Mouse (Mus musculus) adrenal gland, adult 18-20 months (tissue): ENCODE results near the gene Gm43552. TPM values are rescaled to one million over a fixed set of nuclear protein-coding genes. Genes with fewer than 3 reads are reported as not detected.
"Not testable (repeated sequence)": the region's sequence is repeated elsewhere in the genome, so short reads cannot be mapped to it uniquely, and the experiment has no call there.

Experiments used
- DNase-seq, 2 experiments: peaks; one replicate each; pipeline ENCODE4 v3.0.0; 2021 to 2022; ENCODE audit warnings: low spot score in 2 of 2
- total RNA-seq, 2 experiments: library from RNA; stranded (reverse); gene quantifications; 1 replicate in 1 of 2; 2 replicates in 1 of 2; pipeline ENCODE4 v1.2.3; 2021

The Gm43552 gene
- total RNA-seq, 2 experiments from 2014 or later = 1.2 TPM; not detected in 1

- DNase-seq = peak; percentile 69 to 71
Measured at GRCm38 (mm10) chr5:65491767-65492715, 592 bp downstream of the Gm43552 start.

- no peak for DNase-seq
Measured at GRCm38 (mm10) chr5:65489830-65490229, 2.8 kb downstream of the Gm43552 start.

GRCm38 (mm10) chr5:65488725-65489124 is 3.9 kb downstream of the Gm43552 start:
- DNase-seq = no peak

- no peak for DNase-seq
Measured at GRCm38 (mm10) chr5:65487381-65487780, 5.3 kb downstream of the Gm43552 start.

GRCm38 (mm10) chr5:65486514-65486913 is 6.1 kb downstream of the Gm43552 start:
- no peak for DNase-seq

- DNase-seq = no peak
Measured at GRCm38 (mm10) chr5:65482996-65483395, 9.6 kb downstream of the Gm43552 start.

- DNase-seq = no peak
Measured at GRCm38 (mm10) chr5:65480511-65480910, 12.1 kb downstream of the Gm43552 start.

GRCm38 (mm10) chr5:65479681-65480445 is 12.8 kb downstream of the Gm43552 start:
- DNase-seq = no peak

GRCm38 (mm10) chr5:65478224-65478623 is 14.4 kb downstream of the Gm43552 start:
- no peak for DNase-seq

- not testable (repeated sequence) for DNase-seq
Measured at GRCm38 (mm10) chr5:65476739-65477138, 15.9 kb downstream of the Gm43552 start.

- no peak for DNase-seq
Measured at GRCm38 (mm10) chr5:65475806-65476205, 16.8 kb downstream of the Gm43552 start.

- DNase-seq = no peak
Measured at GRCm38 (mm10) chr5:65469766-65470165, 22.9 kb downstream of the Gm43552 start.

GRCm38 (mm10) chr5:65466911-65467310 is 25.7 kb downstream of the Gm43552 start:
- no peak for DNase-seq

GRCm38 (mm10) chr5:65460361-65460760 is 32.3 kb downstream of the Gm43552 start:
- DNase-seq = no peak

GRCm38 (mm10) chr5:65459454-65459853 is 33.2 kb downstream of the Gm43552 start:
- no peak for DNase-seq

- DNase-seq = no peak
Measured at GRCm38 (mm10) chr5:65457846-65458245, 34.8 kb downstream of the Gm43552 start.

- no peak for DNase-seq
Measured at GRCm38 (mm10) chr5:65457086-65457827, 35.4 kb downstream of the Gm43552 start.

- DNase-seq = no peak
Measured at GRCm38 (mm10) chr5:65454771-65455170, 37.9 kb downstream of the Gm43552 start.

GRCm38 (mm10) chr5:65448941-65449340 is 43.7 kb downstream of the Gm43552 start:
- DNase-seq = no peak

- DNase-seq = no peak
Measured at GRCm38 (mm10) chr5:65447826-65448225, 44.8 kb downstream of the Gm43552 start.

GRCm38 (mm10) chr5:65446756-65447155 is 45.9 kb downstream of the Gm43552 start:
- no peak for DNase-seq
